Mouse (Mus musculus): ENCODE measurements around the gene Flnc.

DNA sequence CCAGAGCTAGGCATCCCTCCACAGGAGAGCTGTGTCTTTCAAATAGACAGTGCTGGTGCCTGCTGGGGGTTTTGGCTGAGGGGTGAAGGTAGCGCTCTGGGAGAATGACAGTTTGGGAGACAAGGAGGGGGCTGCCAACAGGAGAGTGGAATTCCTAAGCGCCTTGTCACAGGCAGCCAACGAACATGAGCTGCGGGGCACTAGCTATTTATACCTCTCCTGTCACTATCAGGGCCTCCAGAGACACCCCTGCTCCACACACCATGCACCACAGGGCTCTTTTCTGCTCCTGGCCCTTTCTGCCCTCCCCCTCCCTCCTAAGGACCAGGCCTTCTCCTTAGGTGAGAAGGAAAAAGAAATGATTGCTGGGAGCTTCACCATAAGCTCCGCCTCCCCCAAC lies 1.6 kb upstream of the Flnc start:
- no peak for TF ChIP-seq CTCF (IDR thresholded peaks at IDR 0.05; ENCODE audit: insufficient read depth, low read depth, low read length)
- TF ChIP-seq POLR2A (IDR thresholded peaks at IDR 0.05; ENCODE audit: insufficient read depth, low read depth, low read length) = no peak
